Mouse (Mus musculus): ENCODE data around the gene Saa3. TPM values are rescaled to one million over a fixed set of nuclear protein-coding genes. Genes with fewer than 3 reads are reported as not detected.

The Saa3 gene
- polyA plus RNA-seq (2012; rRNA removed), result 0.44 and 4.0 TPM in 2 replicates

DNA sequence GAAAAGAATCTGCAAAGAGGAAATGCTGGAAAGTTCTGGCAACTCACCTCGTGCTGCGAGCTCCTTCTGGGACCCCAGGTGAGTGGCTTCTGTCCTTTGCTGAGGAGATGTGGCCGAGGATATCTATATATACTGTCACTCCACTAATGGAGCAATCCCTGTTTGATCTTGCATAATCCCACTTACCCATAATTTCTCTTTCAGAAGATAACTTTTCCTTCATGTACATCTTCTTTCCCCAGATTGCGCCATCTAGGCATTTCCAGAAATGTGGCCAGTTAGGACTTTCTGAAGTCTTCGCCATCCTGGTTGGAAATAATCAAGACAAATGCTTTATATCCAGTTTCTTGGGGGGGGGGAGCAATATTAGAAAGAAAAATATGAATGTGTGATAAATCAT is at the start of gene Saa3:
Gene Saa3, minus strand, starts transcription at position 101 of the 400 bp plus-strand sequence.
- H3K27ac ChIP-seq (ENCODE audit: insufficient read depth, low read depth, low read length), result no peak within 1 kb of the TSS
- H3K4me1 ChIP-seq (ENCODE audit: control insufficient read depth, insufficient read depth, insufficient read length, low read length), result peaks cover 7% of the 10 kb centered on the region
- H3K4me3 ChIP-seq (ENCODE audit: low read depth, low read length), result no peak within 1 kb of the TSS
- H3K36me3 ChIP-seq (ENCODE audit: control insufficient read depth, insufficient read depth, low read length), result no peaks in the 10 kb centered on the region
- no peaks in the 10 kb centered on the region for H3K27me3 ChIP-seq (ENCODE audit: control insufficient read depth, insufficient read depth, low read length)
- 89% methylated on average over 5 of the region's 5 CpGs for WGBS
- TF ChIP-seq CTCF (IDR thresholded peaks at IDR 0.05; ENCODE audit: extremely low read depth, insufficient read length, insufficient replicate concordance, low read depth, low read length) (no peak), POLR2A (IDR thresholded peaks at IDR 0.05; ENCODE audit: low read depth, low read length) (no peak)

- whole genome bisulfite sequencing, result 95% methylated on average over 8 of the region's 8 CpGs
- peaks cover 75% of the 10 kb centered on the region for H3K36me3 ChIP-seq (ENCODE audit: control insufficient read depth, insufficient read depth, low read length)
- TF ChIP-seq CTCF (IDR thresholded peaks at IDR 0.05; ENCODE audit: extremely low read depth, insufficient read length, insufficient replicate concordance, low read depth, low read length), result no peak
- TF ChIP-seq POLR2A (IDR thresholded peaks at IDR 0.05; ENCODE audit: low read depth, low read length), result no peak
Measured at GRCm38 (mm10) chr7:46764672-46765071, 49.2 kb upstream of the Saa3 start.

DNA sequence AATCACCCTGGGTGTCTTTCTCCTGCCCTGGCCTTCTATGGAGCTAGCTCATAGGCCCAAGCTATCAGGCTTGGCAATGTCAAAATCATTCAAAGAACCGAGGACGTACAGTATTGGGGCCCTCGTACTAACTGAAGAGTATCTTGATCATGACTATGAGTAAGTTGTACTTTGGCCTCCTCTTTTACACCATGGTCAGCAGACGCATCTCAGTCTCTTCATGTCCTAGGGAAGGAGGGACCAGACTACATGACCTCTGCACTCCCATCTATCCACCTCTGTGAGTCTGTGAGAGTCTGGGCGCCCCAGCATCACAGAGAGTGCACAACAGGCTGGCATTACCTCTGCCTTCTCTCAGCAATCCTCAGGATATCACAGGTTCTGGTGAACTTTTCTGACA is 47.1 kb upstream of the Saa3 start:
- no peak for TF ChIP-seq CTCF (IDR thresholded peaks at IDR 0.05; ENCODE audit: extremely low read depth, insufficient read length, insufficient replicate concordance, low read depth, low read length)
- no peak for TF ChIP-seq POLR2A (IDR thresholded peaks at IDR 0.05; ENCODE audit: low read depth, low read length)
- Histone ChIP-seq H3K27me3 (ENCODE audit: control insufficient read depth, insufficient read depth, low read length) (no peaks in the 10 kb centered on the region), H3K36me3 (ENCODE audit: control insufficient read depth, insufficient read depth, low read length) (peaks cover 62% of the 10 kb centered on the region), H3K4me1 (ENCODE audit: control insufficient read depth, insufficient read depth, insufficient read length, low read length) (no peaks in the 10 kb centered on the region), H3K27ac (ENCODE audit: insufficient read depth, low read depth, low read length) (peak overlapping the region; percentile 17; the same call in 1 of the 2 replicates), H3K4me3 (ENCODE audit: low read depth, low read length) (no peak overlapping the region)
- WGBS, result 72% methylated on average over 5 of the region's 5 CpGs

More at GRCm38 (mm10) chr7:46764672-46765071, 49.2 kb upstream of the Saa3 start:
- Histone ChIP-seq H3K27me3 (ENCODE audit: control insufficient read depth, insufficient read depth, low read length) (no peaks in the 10 kb centered on the region), H3K4me1 (ENCODE audit: control insufficient read depth, insufficient read depth, insufficient read length, low read length) (no peaks in the 10 kb centered on the region), H3K4me3 (ENCODE audit: low read depth, low read length) (no peak overlapping the region), H3K27ac (ENCODE audit: insufficient read depth, low read depth, low read length) (no peak overlapping the region)

DNA sequence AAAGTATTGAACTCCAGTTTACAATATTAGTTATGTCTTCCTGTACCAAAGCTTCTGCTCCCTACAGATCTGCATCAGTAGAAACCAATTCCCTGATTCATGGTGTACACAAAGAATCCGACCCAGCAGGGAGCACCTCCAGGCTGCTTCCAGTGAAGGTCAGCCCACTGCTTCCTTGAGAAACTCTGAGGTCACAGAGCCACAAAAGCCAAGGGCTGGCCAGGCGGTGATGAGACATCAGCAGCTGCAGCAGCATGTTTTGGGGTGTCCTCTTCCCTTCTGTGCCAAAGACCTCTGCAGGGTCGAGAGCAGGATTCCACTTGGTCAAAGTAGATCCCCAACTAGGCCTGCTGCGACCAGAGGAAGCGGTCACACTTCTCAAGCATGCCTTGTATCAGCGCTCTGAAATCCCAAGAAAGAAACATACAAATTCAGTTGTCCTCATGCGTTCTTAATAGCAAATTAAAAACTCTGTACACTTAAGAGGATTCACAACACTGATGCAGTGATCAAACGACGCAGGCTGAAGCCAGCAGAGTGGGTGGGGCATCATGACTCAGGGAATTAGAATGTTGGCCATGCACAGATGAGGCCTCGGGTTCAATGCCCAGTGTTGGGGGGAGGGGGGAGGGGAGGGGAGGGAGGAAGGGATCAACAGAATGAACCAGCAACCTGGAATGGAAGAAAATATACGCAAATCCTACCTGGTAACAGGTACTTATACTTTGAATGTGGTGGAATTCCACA is 45.7 kb upstream of the Saa3 start:
- Histone ChIP-seq H3K27me3 (ENCODE audit: control insufficient read depth, insufficient read depth, low read length) (no peaks in the 10 kb centered on the region), H3K27ac (ENCODE audit: insufficient read depth, low read depth, low read length) (no peak overlapping the region), H3K4me3 (ENCODE audit: low read depth, low read length) (no peak overlapping the region), H3K36me3 (ENCODE audit: control insufficient read depth, insufficient read depth, low read length) (peaks cover 51% of the 10 kb centered on the region), H3K4me1 (ENCODE audit: control insufficient read depth, insufficient read depth, insufficient read length, low read length) (no peaks in the 10 kb centered on the region)
- WGBS, result 72% methylated on average over 11 of the region's 11 CpGs
- TF ChIP-seq POLR2A (IDR thresholded peaks at IDR 0.05; ENCODE audit: low read depth, low read length) (no peak), CTCF (IDR thresholded peaks at IDR 0.05; ENCODE audit: extremely low read depth, insufficient read length, insufficient replicate concordance, low read depth, low read length) (no peak)

- no peaks in the 10 kb centered on the region for H3K4me1 ChIP-seq (ENCODE audit: control insufficient read depth, insufficient read depth, insufficient read length, low read length)
- H3K36me3 ChIP-seq (ENCODE audit: control insufficient read depth, insufficient read depth, low read length), result no peaks in the 10 kb centered on the region
- H3K27ac ChIP-seq (ENCODE audit: insufficient read depth, low read depth, low read length), result no peak within 1 kb of the TSS
- WGBS, result 56% methylated on average over 3 of the region's 3 CpGs
- TF ChIP-seq CTCF (IDR thresholded peaks at IDR 0.05; ENCODE audit: extremely low read depth, insufficient read length, insufficient replicate concordance, low read depth, low read length), result no peak
- no peak for TF ChIP-seq POLR2A (IDR thresholded peaks at IDR 0.05; ENCODE audit: low read depth, low read length)
- no peak within 1 kb of the TSS for H3K4me3 ChIP-seq (ENCODE audit: low read depth, low read length)
- H3K27me3 ChIP-seq (ENCODE audit: control insufficient read depth, insufficient read depth, low read length), result no peaks in the 10 kb centered on the region
Measured at GRCm38 (mm10) chr7:46751490-46751889, 36.0 kb upstream of the Saa3 start, which contains the start of gene Saa2. Gene Saa2 (plus strand): TSS chr7:46751790.

- no peaks in the 10 kb centered on the region for H3K4me1 ChIP-seq (ENCODE audit: control insufficient read depth, insufficient read depth, insufficient read length, low read length)
- no peak overlapping the region for H3K27ac ChIP-seq (ENCODE audit: insufficient read depth, low read depth, low read length)
- H3K36me3 ChIP-seq (ENCODE audit: control insufficient read depth, insufficient read depth, low read length), result no peaks in the 10 kb centered on the region
- WGBS, result 72% methylated on average over 3 of the region's 3 CpGs
- no peak for TF ChIP-seq CTCF (IDR thresholded peaks at IDR 0.05; ENCODE audit: extremely low read depth, insufficient read length, insufficient replicate concordance, low read depth, low read length)
- TF ChIP-seq POLR2A (IDR thresholded peaks at IDR 0.05; ENCODE audit: low read depth, low read length), result no peak
- H3K4me3 ChIP-seq (ENCODE audit: low read depth, low read length), result no peak overlapping the region
- no peaks in the 10 kb centered on the region for H3K27me3 ChIP-seq (ENCODE audit: control insufficient read depth, insufficient read depth, low read length)
Measured at GRCm38 (mm10) chr7:46748459-46748858, 33.0 kb upstream of the Saa3 start.

- no peak overlapping the region for H3K27ac ChIP-seq (ENCODE audit: insufficient read depth, low read depth, low read length)
Measured at GRCm38 (mm10) chr7:46746381-46746780, 30.9 kb upstream of the Saa3 start.

More at GRCm38 (mm10) chr7:46746381-46746780, 30.9 kb upstream of the Saa3 start:
- H3K4me3 ChIP-seq (ENCODE audit: low read depth, low read length), result no peak overlapping the region
- H3K36me3 ChIP-seq (ENCODE audit: control insufficient read depth, insufficient read depth, low read length), result no peaks in the 10 kb centered on the region
- 79% methylated on average over 7 of the region's 7 CpGs for WGBS
- H3K27me3 ChIP-seq (ENCODE audit: control insufficient read depth, insufficient read depth, low read length), result no peaks in the 10 kb centered on the region
- TF ChIP-seq CTCF (IDR thresholded peaks at IDR 0.05; ENCODE audit: extremely low read depth, insufficient read length, insufficient replicate concordance, low read depth, low read length), result no peak
- no peak for TF ChIP-seq POLR2A (IDR thresholded peaks at IDR 0.05; ENCODE audit: low read depth, low read length)
- H3K4me1 ChIP-seq (ENCODE audit: control insufficient read depth, insufficient read depth, insufficient read length, low read length), result no peaks in the 10 kb centered on the region
